Mouse (Mus musculus) layer of hippocampus, adult 9-10 months (tissue): ENCODE results near the gene Hoxa7.

ENCODE experiments used
- DNase-seq: peaks from one replicate; pipeline ENCODE4 v3.0.0; 2022; ENCODE audit warnings: low spot score

Hoxa7 gene

DNA sequence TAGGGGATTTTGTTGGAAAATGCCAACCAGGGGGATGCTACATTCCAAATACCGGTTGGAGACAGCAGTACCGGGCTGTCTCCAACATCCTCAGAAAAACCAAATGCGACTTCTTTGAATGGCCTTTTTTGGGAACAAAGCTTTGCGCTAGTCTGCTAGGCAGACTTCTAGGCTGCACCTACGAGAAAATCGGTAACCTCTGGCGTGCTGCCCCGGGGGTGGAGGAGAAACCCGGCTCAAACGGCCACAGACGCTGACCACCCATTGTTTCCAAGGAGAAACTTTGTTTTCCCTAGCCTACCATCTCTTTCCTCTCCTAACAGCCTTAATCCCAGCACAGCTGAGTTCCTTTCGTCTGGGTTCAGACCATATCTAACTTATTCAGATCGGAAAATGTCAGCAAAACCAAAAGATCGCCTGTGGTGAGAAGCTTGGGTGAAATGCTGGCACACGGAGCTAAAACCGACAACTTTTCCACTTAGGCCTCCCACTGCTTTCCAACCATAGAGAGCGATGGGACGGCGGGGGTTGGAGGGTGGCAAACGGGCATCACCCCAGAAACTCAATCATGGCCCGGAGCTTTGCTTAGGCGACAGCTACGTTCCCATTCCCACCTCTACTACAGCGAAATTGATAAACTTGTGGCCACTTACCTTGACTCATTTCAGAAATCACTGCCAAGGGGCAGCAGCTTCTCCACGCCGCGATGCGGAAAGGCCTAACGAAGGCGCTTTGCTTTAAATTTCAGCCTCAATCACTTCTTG lies 18.2 kb upstream of the Hoxa7 start:
- no peak for DNase-seq

DNA sequence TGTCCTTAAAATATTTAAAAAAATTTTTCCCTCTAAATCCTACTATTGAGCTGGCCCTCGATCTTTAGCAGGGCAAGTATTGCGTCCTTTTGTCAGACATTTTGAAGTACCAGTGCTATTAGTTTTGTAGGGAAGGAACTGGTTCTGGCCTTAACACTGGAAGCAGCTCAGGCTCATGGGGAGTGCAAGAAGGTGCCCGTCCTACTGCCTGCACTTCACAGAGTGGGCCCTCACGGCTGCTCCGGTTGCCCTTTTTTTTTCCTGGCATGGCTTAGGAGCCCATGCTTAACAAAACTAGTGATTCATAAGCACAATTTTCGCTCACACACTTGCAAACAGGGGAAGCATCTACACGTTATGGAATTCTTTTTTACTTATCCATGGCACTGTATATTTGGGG lies 17.3 kb upstream of the Hoxa7 start:
- DNase-seq, result no peak

DNA sequence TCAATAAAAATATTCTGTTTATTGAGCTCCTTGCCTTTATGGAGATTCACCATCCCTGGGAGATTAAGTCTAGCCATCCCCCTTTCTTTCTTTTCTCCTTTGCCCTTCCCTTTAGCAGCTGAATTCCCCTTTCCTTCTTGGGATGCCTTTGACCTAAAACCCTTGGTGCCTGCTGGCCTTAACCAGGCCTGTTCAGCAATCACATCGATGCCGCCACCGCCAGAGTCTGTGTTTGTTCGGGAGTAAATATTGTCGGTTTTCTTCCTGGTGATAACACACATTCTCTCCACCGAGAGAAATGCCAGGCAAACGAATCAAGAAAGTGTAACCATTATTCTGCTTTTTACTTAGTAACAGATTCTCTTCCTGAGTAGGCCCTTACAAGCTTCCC lies 16.5 kb upstream of the Hoxa7 start:
- no peak for DNase-seq

DNA sequence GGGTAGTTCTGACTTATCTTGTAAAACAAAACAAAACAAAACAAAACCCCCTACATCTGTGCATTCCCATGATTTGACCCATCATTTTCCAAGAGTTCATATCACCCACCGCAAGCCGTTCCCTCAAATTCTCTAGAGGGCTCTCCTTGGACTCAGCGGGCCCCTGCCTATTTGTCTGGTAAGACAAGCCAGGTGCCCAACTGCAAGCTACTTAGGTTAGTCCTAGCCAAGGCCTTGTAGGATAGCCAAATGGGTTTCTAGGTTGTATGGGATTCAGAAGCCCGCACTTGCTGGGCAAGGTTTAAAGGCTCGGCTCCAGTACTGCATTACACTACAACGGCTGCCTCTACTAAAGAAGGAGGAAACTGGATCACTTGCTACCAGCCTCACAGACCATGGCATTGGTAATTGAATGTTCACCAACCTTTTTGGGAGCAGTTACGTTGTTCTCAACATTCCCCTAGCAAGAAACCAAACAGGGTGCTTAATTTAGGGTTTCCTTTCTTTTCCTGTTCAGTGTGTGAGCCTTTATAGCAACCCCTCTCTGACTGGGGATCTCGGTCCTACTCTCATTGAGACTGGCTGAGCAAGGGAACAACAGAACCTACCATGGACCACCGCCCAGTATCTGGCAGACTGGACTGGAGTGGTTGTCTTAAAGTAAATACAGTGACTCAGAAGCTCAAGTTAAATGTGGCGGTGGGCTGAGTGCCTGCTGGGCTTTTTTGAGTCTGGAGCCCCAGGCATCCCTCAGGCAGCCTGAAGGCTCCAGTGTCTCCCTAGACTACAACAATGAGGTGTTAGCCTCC lies 15.9 kb upstream of the Hoxa7 start:
- DNase-seq, result no peak

DNA sequence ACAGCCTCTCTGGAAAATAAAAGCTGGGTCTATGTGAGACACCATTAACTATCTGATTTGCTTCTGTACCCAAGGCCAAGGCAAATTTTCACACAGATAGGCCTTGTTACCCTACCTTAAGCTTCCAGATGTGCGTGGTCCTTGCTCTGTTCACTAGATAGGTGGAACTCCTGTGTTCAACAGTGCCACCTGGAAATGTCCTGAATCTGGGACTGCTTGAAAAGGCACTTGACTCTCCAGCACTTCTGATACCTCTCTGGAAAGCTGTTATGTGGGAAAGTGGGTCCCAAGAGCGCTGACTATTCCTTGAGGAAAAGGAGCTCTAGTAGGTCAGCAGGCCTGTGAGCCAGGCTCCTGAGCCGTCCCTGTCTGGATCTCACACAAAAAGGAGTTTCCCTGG lies 15.2 kb upstream of the Hoxa7 start:
- no peak for DNase-seq

DNA sequence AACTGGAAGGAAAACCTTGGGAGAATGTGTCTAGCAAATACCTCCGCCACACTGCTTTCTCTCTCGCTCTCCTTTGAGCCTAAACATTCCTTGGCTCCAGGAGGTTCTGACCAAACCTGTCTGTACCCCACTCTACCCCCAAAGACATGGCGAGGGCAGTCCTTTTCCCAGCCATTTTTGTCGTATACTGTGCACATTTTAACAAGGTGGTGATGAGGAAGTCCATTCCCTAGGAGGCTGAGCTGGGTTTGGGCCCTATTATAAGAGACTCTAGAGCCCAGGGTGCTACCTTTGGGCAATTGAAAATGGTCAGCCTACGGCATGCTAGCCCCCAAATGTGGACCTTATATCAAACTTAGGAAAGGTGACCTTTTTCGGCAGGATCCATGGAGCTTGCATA lies 14.2 kb upstream of the Hoxa7 start:
- no peak for DNase-seq

DNA sequence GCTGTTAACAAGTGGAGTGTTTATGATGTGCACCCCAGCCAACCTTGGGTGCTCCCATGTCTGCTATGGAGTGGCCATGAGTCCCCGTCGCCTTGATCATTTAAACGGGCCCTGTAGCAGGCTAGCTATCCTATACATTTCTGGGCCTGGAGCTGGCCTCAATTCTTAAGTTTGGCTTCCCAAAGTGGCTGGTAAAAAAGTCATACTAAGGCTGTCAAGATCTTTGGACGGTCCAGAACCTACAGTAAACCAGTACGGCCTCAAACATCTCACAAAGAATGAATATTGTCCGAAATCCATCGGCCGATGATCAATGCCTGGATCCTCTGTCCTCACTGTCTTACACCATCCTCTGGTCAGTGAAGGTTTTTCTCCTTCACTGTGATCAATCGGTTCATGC lies 13.6 kb upstream of the Hoxa7 start:
- DNase-seq, result no peak

DNA sequence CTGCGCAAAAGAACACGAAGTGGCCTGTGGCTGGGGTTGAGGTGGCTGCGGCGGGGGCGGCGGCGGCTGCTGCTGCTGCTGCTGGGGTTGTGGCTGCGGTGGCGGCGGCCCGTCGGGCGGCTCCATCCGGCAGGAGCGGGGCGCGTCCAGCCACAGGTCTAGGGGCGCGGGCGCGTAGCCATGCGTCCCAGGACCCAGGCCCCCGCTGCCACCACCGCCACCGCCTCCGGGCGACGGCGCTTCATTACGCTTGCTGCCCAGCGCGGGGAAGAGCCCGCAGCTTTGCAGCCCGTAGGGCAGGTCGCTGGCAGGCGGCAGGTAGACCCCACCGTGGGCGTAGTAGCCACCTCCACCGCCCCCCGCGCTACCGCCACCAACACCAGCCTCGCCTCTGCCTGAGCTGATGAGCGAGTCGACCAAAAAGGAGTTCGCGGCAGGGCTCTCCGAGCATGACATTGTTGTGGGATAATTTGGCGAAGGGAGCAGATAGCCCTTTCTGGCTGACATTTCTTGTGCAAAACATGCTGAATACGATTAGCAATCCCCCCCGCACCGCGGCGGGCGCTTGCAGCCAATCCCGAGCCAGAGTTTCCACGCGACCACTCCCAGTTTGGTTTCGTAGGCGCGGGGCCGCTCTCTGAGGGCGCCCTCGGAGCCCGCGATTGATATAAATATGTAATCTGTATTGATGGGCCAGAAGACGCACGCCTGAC lies 12.9 kb upstream of the Hoxa7 start:
- DNase-seq, result no peak

DNA sequence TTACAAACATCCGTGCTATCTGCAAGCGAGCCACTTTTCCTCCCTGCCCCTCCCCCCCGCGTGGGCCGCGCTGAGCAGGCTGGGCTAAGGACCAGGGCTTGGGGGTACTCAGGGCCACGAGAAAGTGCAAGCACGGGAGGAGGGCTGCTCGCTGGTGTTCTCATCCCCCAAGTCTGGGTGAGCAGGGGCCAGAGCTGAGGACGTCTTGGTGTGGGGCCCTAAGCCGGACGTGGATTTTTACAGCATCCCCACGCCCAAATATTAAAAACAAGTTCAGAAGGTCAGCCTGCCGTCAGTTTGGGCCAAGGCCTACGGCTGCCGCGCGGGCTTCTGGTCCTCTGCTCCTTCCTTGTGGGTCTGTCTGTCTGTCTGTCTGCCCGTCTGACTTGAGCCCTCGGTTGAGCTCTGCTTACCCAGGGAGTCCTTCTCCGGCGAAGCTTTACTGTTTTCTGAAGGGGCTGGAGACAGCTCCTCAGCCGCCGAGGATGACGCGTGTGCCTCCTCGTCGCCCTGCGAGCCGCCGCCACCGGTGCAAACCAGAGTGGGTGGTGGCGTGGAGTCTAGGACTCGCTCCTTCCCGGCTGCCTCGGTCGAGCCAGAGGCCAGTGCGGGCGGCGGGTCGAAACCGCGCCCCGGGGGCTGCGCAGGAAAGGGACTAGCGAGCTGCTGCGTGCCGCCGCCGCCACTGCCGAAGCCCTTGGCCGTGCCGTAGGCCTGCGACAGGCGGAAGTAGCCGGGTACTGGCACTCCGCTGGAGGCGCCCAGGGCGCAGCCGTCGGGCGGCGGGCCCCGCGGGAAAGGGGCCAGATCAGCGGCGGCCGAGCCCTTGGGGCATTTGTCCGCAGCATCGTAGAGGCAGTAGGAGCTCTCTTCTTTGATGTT lies 12.1 kb upstream of the Hoxa7 start:
- no peak for DNase-seq

DNA sequence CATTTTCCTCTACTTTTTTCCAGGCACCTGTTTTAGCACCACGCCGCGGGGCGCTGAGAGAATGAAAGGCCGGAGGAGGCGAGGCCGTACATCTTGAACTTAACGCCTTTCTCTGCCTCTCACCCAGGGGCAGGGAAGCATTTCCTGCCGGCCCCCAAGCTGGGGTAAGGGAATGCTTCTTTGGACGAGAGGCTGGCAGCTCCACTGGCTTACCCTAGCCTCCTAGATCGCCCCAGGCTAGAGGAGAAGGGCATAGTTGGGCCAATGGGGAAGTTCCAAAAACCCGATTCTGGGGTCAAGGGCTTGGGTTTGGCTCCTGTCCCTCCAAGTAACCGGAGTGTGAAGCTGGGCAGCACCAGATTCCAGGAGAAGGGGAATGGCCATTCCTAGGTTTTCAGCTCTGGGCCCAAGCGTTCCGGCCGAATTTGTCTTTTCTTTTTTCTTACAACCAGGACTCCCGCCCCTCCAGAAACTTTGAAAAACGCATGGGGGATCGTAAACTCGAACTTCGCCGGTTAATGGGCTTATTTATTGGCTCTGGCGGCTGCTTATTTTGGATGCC lies 11.4 kb upstream of the Hoxa7 start:
- no peak for DNase-seq

DNA sequence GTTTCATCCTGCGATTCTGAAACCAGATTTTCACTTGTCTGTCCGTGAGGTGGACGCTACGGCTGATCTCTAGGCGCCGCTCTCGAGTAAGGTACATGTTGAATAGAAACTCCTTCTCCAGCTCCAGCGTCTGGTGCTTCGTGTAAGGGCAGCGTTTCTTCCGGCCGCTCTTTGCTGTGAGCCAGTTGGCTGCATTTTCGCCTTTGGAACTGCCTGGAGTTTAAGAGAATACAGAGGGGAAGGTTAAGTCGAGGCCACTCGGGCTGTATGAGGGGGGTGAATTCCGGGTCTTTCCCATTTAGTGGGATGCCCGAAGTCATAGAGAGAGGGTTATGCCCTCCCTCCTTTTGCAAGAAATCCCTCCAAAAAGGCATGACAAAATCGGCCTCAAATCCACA lies 10.9 kb upstream of the Hoxa7 start:
- DNase-seq, result no peak

DNA sequence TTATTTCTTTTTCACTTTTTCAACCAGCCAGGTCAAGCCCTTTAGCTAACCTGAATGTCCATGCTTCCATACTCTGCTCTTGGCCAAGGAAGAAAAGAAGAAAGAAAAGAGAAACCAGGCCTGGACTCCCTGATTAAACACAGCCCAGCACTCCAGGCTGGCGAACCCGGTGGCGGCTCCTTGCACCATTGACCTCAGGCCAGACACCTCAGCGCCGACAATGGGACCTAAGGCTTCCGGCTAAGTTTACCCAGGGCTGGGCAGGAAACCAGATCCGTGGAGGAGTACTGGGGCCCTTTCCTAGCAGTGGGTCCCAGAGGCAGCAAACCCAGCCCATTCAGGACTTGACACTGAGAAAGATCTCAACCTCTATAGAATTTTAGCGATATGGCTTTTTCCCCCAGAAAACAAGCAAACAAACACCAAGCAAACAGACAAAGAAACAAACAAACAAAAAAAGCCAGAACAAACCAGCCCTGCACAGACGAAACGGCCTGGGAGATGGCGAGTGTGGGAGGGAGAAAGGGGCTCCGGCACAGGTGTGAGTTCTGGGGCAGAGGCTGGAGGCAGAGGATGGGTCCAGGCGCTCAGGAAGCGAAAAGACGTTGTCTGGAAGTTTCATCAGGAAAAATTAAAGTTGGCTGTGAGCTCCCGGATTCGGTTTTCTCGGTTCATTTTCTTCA lies 10.4 kb upstream of the Hoxa7 start:
- no peak for DNase-seq

DNA sequence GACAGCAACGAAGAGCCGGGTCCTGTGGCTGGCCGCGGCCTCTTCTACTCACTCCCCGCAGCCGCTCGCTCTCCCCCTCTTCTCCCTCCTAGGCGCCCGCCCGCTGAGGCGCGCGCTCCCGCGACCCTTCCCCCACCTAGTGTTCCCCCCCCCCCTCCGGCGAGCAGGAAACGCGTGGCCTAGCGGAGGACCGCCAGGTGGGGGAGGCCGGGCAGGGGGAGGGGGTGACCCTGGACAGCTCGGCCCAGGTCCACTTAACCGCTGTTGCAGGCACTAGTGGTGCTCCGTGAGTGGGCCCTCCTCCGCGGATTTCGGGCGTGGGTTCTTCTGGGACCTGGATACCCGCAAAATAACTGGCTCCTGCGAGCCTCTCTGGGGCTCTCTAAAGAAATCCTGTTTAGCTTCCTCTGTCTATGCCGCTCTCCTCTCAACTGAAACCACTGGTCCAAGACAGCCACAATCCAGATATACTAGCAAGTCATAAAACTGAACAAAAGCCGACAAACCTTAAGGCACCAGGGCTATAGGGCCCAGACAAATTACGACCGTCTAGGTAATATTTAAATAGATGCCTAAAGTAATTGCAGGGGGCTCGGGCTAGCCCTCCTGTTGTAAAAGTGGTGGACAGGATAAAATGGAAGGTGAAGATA lies 9.0 kb upstream of the Hoxa7 start, which contains the start of gene Hoxa9:
Gene Hoxa9 (minus strand): TSS at position 574 of the 650 bp plus-strand sequence.
- no peak for DNase-seq

DNA sequence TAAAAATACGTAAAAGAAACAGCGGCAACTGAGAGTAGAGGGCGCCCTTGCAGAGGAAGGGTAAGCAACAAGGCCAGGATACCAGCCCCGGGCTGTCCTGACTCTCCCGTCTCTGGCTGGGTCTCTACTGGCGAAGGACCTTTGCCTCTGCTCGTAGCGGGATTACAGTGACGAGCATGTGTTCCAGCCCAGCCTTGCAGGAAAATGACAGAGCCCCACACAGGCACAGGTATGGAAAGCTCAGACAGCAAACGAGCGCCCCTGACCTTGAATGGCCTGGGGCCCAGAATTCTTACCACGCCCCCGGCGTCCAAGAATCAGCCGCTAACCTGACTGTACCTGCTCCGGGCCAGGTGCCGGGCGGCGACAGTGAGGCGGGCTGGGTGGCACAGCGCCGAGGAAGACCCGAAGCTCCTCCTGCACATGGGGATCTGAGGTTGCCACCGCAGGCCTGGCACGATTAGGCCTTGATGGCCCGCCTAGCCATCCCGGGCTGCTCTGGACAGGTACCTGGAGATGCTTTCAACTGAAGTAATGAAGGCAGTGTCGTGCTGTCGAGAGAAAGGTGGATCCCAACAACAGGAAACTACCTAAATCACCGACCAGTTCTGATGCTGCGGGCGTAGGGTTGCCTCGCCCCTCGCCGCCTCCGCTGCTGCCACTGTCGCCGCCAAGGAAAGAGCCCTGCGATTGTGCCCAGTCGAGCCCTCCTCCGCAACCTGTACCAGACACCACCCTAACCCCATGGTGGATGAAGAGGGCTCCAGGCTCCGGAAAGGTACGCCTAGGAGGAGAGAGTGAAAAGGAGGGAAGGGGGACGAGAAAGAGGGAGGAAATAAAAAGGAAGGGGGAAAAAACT lies 8.1 kb upstream of the Hoxa7 start:
- no peak for DNase-seq

DNA sequence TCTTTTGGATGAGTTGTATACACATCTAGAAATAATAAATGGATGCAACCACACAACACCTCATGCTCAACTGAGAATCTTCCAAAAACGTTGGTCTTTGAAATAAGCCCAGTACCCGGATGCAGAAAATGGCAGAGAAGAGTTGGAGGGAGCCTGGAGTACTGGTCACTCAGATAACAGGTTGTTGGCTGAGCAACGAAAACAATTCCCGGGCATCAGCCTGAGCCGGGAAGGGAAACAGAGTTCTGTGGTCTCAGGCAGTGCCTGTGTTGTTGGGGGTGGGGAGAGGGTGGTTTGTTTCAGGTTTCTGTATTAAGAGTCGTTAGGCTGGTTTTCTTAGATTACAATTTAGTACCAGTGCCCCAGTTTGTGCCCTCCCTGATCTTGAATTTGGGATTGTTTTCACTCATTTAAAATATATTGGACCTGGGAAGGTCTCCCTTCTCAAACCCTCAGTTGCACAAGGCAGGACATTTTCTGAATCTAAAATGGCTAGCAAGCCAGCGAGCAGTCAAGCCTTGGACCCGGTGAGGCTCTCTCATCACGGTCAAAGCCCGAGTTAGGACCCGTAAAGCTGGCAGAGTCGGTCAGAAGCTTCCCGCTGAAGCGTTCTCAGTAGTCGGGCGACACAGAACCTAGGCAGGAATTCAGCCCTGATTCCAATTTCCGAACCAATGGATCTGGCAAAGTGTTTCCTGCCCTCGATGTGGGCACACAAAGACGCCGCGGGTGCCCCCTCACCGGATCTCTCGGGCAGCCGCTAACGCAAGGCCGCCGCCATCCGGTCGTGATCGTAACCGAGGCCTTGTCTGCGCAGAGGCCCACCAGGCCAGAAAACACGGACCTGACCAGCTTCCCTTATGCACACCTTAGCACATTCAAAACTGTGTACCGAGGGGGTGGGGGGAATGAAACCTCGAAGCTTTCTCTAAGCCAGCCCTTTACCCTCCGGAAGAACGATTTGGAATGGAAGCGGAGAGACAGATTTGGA lies 7.1 kb upstream of the Hoxa7 start:
- no peak for DNase-seq

DNA sequence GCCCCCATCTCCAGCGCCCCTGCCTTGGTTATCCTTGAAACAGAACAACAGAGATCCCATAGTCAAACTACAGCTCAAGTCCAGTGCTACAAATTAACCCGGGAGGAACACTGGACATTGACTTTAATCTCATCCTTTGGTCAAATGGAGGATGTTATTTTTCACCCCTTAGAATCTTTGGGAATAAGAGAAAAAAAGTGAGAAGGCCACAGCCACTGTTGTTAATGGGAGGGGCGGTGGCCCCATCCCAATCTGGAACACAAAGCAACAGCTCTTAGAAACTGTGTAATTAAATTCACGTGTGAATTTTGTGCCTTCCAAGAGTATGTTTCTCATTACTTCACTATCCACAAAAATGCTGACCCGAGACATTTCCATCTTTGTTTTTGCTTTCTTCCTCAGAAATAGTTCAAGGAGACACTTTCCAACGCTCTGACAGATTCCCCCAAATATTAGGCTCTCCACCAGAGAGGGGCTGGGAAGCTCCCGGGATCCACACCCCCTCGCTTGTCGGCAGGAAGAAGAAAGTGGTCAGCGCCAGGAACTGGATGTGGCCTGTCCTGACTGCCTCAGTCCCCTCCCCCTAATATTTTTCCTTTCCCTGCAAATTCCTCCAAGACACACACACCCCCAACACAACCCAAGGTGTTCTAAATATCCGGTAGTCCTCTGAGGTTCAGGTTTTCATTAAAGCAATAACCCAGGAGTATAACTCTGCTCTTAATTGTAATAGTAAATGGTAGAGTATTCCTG lies 6.0 kb upstream of the Hoxa7 start:
- no peak for DNase-seq

DNA sequence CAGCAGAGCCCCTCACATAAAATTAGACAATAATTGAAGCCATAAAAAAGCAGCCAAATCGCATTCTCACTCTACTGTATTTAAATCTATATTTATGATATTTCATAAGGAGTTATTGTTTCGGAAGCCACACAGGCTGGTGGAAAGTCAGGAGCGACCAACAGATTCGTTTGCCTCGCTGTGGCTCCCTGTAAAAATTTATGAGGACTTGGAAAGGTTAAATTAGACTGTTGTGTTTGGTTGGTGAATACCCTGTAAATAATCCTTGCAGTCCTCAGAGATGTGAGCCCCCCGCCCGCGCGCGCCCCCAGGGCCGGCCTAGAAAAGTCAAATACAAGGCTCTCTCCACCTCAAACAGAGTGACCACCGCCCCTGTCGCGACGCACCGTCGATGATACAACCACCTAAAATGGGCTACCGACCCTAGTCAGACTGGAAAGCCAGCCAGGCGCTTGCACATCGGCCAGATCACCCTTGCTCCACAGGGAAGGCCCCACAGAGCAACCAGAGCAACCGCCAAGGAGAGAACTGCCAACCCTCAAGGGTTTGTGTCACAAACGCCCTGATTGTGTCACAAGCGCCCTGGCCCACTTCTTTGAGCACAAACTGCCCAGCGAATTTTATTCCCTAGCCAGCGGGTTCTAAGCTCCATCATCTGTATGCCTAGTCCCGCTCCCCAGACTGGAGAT lies 5.1 kb upstream of the Hoxa7 start:
- no peak for DNase-seq
